Mouse (Mus musculus) kidney, postnatal 0 days (tissue): ENCODE data around the gene Bend5. TPM values are rescaled to one million over a fixed set of nuclear protein-coding genes. Genes with fewer than 3 reads are reported as not detected.

ENCODE experiments used
- ATAC-seq: fragments of 200-750 bp; cut with Nextera tagmentation; replicated peaks from 2 replicates; pipeline ENCODE4 v1.8.0; 2017; ENCODE audit warnings: low read depth, moderate number of reproducible peaks, moderate TSS enrichment, moderate library complexity; ENCODE audit not compliant: low FRiP score
- DNase-seq: peaks from one replicate; pipeline ENCODE4 v3.0.0-alpha.2; 2016; ENCODE audit warnings: low spot score
- H3K27ac ChIP-seq: fragments of 300-500 bp; sonication (generic); 2 replicates; pipeline ENCODE4 v1.5.1; 2014; ENCODE audit warnings: mild to moderate bottlenecking
- H3K27me3 ChIP-seq: fragments of 300-500 bp; sonication (generic); 2 replicates; pipeline ENCODE4 v1.6.1; 2014; ENCODE audit warnings: low read length, mixed read lengths; ENCODE audit not compliant: insufficient read depth
- H3K36me3 ChIP-seq: fragments of 300-500 bp; sonication (generic); 2 replicates; pipeline ENCODE4 v1.6.1; 2014; ENCODE audit warnings: low read length, mixed read lengths; ENCODE audit not compliant: insufficient read depth
- H3K4me1 ChIP-seq: fragments of 300-500 bp; sonication (generic); replicated peaks from 2 replicates; pipeline ENCODE4 v1.6.1; 2014; ENCODE audit warnings: antibody characterized with exemption, low read length, mixed read lengths; ENCODE audit not compliant: insufficient read depth
- H3K4me2 ChIP-seq: fragments of 300-500 bp; sonication (generic); 2 replicates; pipeline ENCODE4 v1.6.1; 2014; ENCODE audit warnings: mild to moderate bottlenecking, low read length, moderate library complexity, mixed read lengths
- H3K4me3 ChIP-seq: fragments of 300-500 bp; sonication (generic); replicated peaks from 2 replicates; pipeline ENCODE4 v1.5.1; 2014; ENCODE audit warnings: low read depth, low read length
- H3K9ac ChIP-seq: fragments of 300-500 bp; sonication (generic); 2 replicates; pipeline ENCODE4 v1.6.1; 2014; ENCODE audit warnings: low read depth, low read length
- H3K9me3 ChIP-seq: fragments of 300-500 bp; sonication (generic); replicated peaks from 2 replicates; pipeline ENCODE4 v1.6.1; 2016; ENCODE audit warnings: low read length, inconsistent platforms, mixed read lengths
- CTCF ChIP-seq: IDR thresholded peaks from 2 replicates; pipeline ENCODE4 v1.5.1; 2016; ENCODE audit warnings: antibody characterized with exemption, low read depth, mild to moderate bottlenecking, moderate library complexity
- WGBS: fragments of 180-500 bp; shearing (Covaris S2); extraction: QIAGEN DNeasy Blood & Tissue Kit; methylation state at CpG from one replicate; pipeline ENCODE4 v1.1.7; 2014; 5-methylcytosine and 5-hydroxymethylcytosine counted together
- polyA plus RNA-seq: library from polyadenylated mRNA; unstranded; fragments of >200 nt; fragmentation: Nextera tagmentation; extraction: Ambion mirVana; gene quantifications from 2 replicates; pipeline ENCODE4 v1.2.1, GENCODE M21; 2015

Gene Bend5
- polyA plus RNA-seq, 1 experiment from 2014 or later, result 33.8 TPM

DNA sequence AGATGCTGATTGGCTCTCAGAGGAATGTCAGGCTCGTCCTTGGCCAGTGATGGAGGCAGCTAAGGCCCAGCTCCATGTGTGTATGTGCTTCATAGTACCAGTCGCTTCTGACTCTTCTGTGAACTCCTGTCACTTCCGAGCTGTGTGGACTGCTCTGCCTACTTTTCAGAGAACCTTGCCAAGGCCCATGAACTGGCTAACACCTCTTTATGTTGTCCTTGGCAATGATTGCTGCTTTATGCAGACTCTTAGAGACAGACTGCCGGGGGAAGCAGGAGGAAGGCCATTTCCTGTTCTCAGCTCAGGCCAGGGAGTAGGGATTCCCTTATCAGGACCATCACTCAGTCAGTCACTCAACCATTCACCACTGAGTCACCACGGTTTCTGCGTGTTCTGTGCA, 10.4 kb downstream of the Bend5 start:
- ATAC-seq (peak; percentile 83; the same call in 1 of the 2 replicates), DNase-seq (peak; percentile 43)
- H3K27me3 ChIP-seq, result no peaks in the 10 kb centered on the region
- H3K4me2 ChIP-seq, result no peak overlapping the region
- no peaks in the 10 kb centered on the region for H3K9me3 ChIP-seq
- no peak overlapping the region for H3K4me3 ChIP-seq
- 26% methylated on average over 6 of the region's 6 CpGs for WGBS
- H3K4me1 ChIP-seq, result no peaks in the 10 kb centered on the region
- no peak for TF ChIP-seq CTCF
- H3K9ac ChIP-seq, result no peak overlapping the region
- no peaks in the 10 kb centered on the region for H3K36me3 ChIP-seq
- H3K27ac ChIP-seq, result no peak overlapping the region

DNA sequence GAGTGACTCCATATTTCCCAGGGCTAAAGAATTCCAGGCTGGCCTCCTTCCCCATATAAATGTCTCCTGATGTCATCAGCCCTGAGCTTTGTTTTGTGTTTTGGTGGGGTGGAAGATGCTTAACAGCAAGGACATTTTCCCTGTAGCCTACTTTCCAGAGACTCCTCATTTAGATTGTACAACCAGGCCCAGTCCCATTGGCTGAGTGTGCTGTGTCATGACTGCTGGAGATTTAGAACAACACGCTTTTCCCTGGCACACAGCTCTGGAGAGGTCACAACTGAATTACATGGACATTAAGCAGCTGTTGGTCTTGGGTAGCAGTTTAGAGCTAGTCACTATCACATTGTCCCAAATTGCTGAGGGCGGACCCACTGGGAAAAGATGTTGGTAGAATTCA, 16.4 kb downstream of the Bend5 start:
- Histone ChIP-seq H3K9ac (no peak overlapping the region), H3K4me3 (no peak overlapping the region), H3K27me3 (no peaks in the 10 kb centered on the region), H3K4me2 (no peak overlapping the region), H3K4me1 (no peaks in the 10 kb centered on the region), H3K9me3 (no peaks in the 10 kb centered on the region), H3K36me3 (peaks cover 23% of the 10 kb centered on the region), H3K27ac (no peak overlapping the region)
- ATAC-seq, result peak; percentile 36; the same call in 1 of the 2 replicates
- peak; percentile 65 for DNase-seq
- TF ChIP-seq CTCF, result no peak
- WGBS, result 66% methylated on average over 2 of the region's 2 CpGs

DNA sequence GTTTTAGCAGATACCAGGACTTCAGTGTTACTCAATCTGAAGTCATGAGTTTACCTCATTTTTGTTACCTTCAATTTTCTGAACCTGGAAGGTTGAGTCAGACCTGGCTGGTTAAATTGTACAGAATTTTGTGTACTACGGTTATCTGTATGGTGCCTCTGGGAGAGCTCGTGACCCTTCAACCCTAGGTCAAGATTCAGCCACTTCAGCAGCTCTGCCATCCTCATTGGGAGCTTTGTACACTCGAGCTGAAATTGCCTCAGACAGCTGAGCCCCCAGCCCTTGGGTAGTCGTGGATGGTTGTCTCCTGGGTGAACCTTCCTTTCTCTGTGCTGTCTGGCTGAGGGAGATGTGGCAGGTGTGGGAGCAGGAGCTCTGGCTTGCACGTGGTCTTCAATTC, 17.2 kb downstream of the Bend5 start:
- no peak overlapping the region for H3K4me2 ChIP-seq
- H3K9ac ChIP-seq, result no peak overlapping the region
- 65% methylated on average over 5 of the region's 5 CpGs for WGBS
- DNase-seq (no peak), ATAC-seq (no peak)
- H3K9me3 ChIP-seq, result no peaks in the 10 kb centered on the region
- no peaks in the 10 kb centered on the region for H3K27me3 ChIP-seq
- H3K4me1 ChIP-seq, result no peaks in the 10 kb centered on the region
- no peak overlapping the region for H3K27ac ChIP-seq
- TF ChIP-seq CTCF, result no peak
- H3K4me3 ChIP-seq, result no peak overlapping the region
- peaks cover 30% of the 10 kb centered on the region for H3K36me3 ChIP-seq

DNA sequence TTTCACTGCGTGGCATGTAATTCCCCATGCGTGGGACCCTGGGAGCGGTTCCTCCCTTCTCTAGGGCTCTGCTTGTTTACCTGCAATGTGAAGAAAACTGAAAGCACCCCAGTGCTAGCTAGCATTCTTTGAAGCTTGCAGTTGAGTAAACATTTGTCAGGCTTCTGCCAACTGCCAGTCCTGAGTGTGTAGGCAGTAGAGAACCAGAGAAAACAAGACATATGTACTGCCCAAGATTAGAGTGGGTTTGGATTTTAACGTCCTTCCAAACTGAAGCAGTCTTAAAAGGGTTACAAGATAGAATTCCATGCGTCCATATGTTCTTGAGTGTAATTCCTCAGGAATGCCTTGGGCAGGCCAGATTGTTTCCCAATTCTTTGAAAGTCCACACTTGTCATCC, 17.6 kb downstream of the Bend5 start:
- no peak overlapping the region for H3K9ac ChIP-seq
- no peaks in the 10 kb centered on the region for H3K9me3 ChIP-seq
- H3K27ac ChIP-seq, result no peak overlapping the region
- no peaks in the 10 kb centered on the region for H3K27me3 ChIP-seq
- no peak overlapping the region for H3K4me3 ChIP-seq
- no peaks in the 10 kb centered on the region for H3K4me1 ChIP-seq
- H3K4me2 ChIP-seq, result no peak overlapping the region
- no peak for DNase-seq
- 77% methylated on average over 5 of the region's 5 CpGs for WGBS
- TF ChIP-seq CTCF, result no peak
- peaks cover 30% of the 10 kb centered on the region for H3K36me3 ChIP-seq
- ATAC-seq, result no peak

DNA sequence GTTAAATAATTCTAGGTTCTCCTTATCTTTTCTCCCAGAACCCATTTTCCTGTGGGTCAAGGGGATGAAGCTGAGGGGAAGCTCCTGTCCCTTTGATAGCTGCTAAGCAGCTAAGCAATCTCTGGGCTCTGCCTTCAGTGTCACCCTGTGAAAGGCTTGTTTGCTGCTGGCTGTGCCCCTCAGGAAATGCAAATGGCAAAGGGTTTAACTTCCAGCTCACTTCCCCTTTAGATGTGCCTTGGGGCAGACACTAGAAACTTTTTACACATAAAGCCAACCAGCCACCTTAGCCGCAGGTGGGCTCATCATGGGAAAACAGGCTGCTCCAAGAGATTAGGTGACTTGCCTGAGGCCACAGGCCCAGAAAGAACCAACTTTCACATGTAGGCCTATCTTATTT, 26.9 kb downstream of the Bend5 start:
- H3K36me3 ChIP-seq, result 0 out of 2 replicates have a peak, but pooled peaks cover 2% of the 10 kb centered on the region
- ATAC-seq (no peak), DNase-seq (no peak)
- no peaks in the 10 kb centered on the region for H3K9me3 ChIP-seq
- no peaks in the 10 kb centered on the region for H3K4me1 ChIP-seq
- TF ChIP-seq CTCF, result no peak
- 87% methylated on average over 1 of the region's 1 CpGs for WGBS
- H3K4me3 ChIP-seq, result no peak overlapping the region
- no peak overlapping the region for H3K9ac ChIP-seq
- H3K4me2 ChIP-seq, result no peak overlapping the region
- no peak overlapping the region for H3K27ac ChIP-seq
- H3K27me3 ChIP-seq, result no peaks in the 10 kb centered on the region

DNA sequence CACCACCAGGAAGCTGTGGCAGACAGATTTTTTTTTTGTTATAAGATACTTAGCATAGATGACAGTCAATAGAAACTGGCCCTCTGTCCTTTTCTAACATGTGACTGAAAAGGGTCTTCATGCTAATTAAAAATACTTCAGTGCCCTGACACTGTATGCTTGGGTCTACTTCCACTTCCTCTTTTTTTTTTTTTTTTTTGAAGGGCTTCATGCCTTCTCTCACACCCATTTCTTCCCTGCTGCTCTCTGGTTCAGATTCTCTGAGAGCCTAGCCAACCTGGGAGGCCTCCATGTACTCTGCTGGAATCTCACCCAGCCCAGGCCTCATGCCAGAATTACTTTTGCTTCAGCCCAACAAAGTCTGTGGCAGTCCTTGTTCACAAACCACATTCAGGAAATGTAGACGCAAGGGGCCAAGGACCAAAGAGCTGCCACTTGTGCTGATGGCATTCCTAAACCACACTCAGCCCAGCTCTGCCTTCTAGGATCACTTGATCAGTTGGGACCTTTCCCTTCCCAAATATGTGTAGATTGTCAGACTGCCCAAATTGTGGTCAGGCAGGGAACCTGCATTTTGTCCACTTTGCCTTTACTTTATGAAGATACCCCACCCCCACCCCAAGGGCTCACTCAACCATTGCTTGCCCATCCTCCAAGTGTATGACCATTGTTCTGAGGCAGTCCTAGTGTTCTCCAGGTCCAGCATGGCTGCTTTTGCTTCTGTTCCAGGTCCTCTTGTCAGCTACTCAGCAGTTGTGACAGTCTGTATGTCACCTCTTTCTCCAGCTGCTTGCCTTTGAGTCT, 27.8 kb downstream of the Bend5 start:
- Histone ChIP-seq H3K27ac (no peak overlapping the region), H3K9ac (no peak overlapping the region), H3K9me3 (no peaks in the 10 kb centered on the region), H3K36me3 (no peaks in the 10 kb centered on the region), H3K4me3 (no peak overlapping the region), H3K4me1 (no peaks in the 10 kb centered on the region), H3K4me2 (no peak overlapping the region), H3K27me3 (no peaks in the 10 kb centered on the region)
- WGBS, result 67% methylated on average over 1 of the region's 1 CpGs
- ATAC-seq (no peak), DNase-seq (no peak)
- TF ChIP-seq CTCF, result no peak
